Mouse (Mus musculus) liver, embryonic 14.5 days (tissue): ENCODE measurements around the gene Adgrl2. TPM values are rescaled to one million over a fixed set of nuclear protein-coding genes. Genes with fewer than 3 reads are reported as not detected.

Experiments used
- ATAC-seq: fragments of 200-750 bp; cut with Nextera tagmentation; 2 replicates; pipeline ENCODE4 v1.8.0; 2017; ENCODE audit warnings: moderate number of reproducible peaks, mild to moderate bottlenecking, moderate library complexity; ENCODE audit not compliant: insufficient read depth
- DNase-seq, 3 experiments: peaks; one replicate each; pipeline ENCODE4 v3.0.0-alpha.2; 2012 to 2013; ENCODE audit warnings: low read depth in 3 of 3, low spot score in 3 of 3
- H3K27ac ChIP-seq: fragments of 300-500 bp; sonication (generic); 2 replicates; pipeline ENCODE4 v1.5.1; 2014; ENCODE audit warnings: moderate library complexity, mild to moderate bottlenecking, control low read depth, inconsistent platforms
- H3K27me3 ChIP-seq: fragments of 300-500 bp; sonication (generic); 2 replicates; pipeline ENCODE4 v1.6.1; 2014; ENCODE audit warnings: mild to moderate bottlenecking, low read length, moderate library complexity; ENCODE audit not compliant: control insufficient read depth, insufficient read depth
- H3K36me3 ChIP-seq: fragments of 300-500 bp; sonication (generic); replicated peaks from 2 replicates; pipeline ENCODE4 v1.6.1; 2014; ENCODE audit warnings: low read depth; ENCODE audit not compliant: control insufficient read depth, insufficient read depth
- H3K4me1 ChIP-seq, 2 experiments: fragments of 200-500 bp in 1 of 2; fragments of 300-500 bp in 1 of 2; sonication (generic) in 1 of 2; replicated peaks; 2 replicates each; pipeline ENCODE4 v1.6.1; 2012 to 2014; ENCODE audit warnings: antibody characterized with exemption in 1 of 2, inconsistent platforms in 1 of 2, low read length in 1 of 2; ENCODE audit not compliant: control insufficient read depth in 2 of 2, insufficient read depth in 2 of 2
- H3K4me2 ChIP-seq: fragments of 300-500 bp; sonication (generic); 2 replicates; pipeline ENCODE4 v1.6.1; 2014; ENCODE audit warnings: low read depth, mild to moderate bottlenecking, control low read depth, moderate library complexity
- H3K4me3 ChIP-seq, 2 experiments: fragments of 200-500 bp in 1 of 2; fragments of 300-500 bp in 1 of 2; sonication (generic) in 1 of 2; 2 replicates each; pipeline ENCODE4 v1.5.1; 2012 to 2014; ENCODE audit warnings: low read depth in 2 of 2, low read length in 2 of 2, mild to moderate bottlenecking in 2 of 2, control low read depth in 1 of 2, inconsistent platforms in 1 of 2, moderate library complexity in 1 of 2; ENCODE audit not compliant: insufficient read depth in 1 of 2
- H3K9ac ChIP-seq: fragments of 300-500 bp; sonication (generic); replicated peaks from 2 replicates; pipeline ENCODE4 v1.6.1; 2014; ENCODE audit warnings: mild to moderate bottlenecking, control low read depth, moderate library complexity
- H3K9me3 ChIP-seq: fragments of 300-500 bp; sonication (generic); 2 replicates; pipeline ENCODE4 v1.6.1; 2016; ENCODE audit warnings: low read length, mixed read lengths; ENCODE audit not compliant: control insufficient read depth
- CTCF ChIP-seq: IDR thresholded peaks from 2 replicates; pipeline ENCODE4 v1.5.1; 2016; ENCODE audit warnings: antibody characterized with exemption, low read depth, control low read depth
- EP300 ChIP-seq: IDR thresholded peaks from 2 replicates; pipeline ENCODE4 v1.6.1; 2016; ENCODE audit warnings: antibody characterized with exemption, low read depth
- WGBS: fragments of 180-500 bp; shearing (Covaris S2); extraction: QIAGEN DNeasy Blood & Tissue Kit; methylation state at CpG from one replicate; pipeline ENCODE4 v1.1.7; 2014; ENCODE audit not compliant: insufficient replicate concordance; 5-methylcytosine and 5-hydroxymethylcytosine counted together
- polyA plus RNA-seq, 2 experiments: library from polyadenylated mRNA; depleted of rRNA in 1 of 2; stranded (reverse) in 1 of 2; unstranded in 1 of 2; fragments of >200 nt; fragmentation: Nextera tagmentation in 1 of 2; extraction: Ambion mirVana in 1 of 2; gene quantifications; 2 replicates each; pipeline versions ENCODE4 v1.2.1 to v1.2.3; 2012 to 2014

The Adgrl2 gene
- polyA plus RNA-seq, 2 experiments: 3.2 to 3.8 TPM

DNA sequence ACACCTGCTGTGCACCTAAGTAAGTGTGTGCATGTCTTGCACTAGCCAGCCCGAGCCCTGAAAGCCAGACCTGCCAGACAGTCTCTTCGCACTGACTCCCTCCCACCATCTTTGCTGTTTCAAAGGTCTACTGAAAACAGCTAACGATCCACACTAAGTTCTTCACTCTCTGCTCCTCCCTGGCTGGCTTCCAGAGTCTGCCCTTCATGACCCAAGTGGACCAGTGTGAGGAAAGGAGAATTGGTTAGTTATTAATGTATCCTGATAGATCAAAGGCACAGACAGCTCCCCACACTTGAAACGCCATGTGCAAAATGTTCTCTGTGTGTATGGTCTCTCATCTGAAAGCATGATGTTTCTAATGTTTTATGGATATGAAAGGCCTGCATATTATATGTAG is 103.4 kb downstream of the Adgrl2 start:
- Histone ChIP-seq H3K4me3 (no peak overlapping the region), H3K36me3 (no peaks in the 10 kb centered on the region), H3K4me2 (no peak overlapping the region), H3K27me3 (no peaks in the 10 kb centered on the region; the same call in 1 of the 2 replicates), H3K9me3 (no peaks in the 10 kb centered on the region), H3K4me1 (peaks cover 0 to 4% of the 10 kb centered on the region in 2 experiments; a peak in 2 of 4 replicates), H3K27ac (no peak overlapping the region), H3K9ac (no peak overlapping the region)
- DNase-seq: no peak
- no peak for ATAC-seq
- TF ChIP-seq EP300 (no peak), CTCF (no peak)
- WGBS: 57% methylated on average over 4 of the region's 4 CpGs

DNA sequence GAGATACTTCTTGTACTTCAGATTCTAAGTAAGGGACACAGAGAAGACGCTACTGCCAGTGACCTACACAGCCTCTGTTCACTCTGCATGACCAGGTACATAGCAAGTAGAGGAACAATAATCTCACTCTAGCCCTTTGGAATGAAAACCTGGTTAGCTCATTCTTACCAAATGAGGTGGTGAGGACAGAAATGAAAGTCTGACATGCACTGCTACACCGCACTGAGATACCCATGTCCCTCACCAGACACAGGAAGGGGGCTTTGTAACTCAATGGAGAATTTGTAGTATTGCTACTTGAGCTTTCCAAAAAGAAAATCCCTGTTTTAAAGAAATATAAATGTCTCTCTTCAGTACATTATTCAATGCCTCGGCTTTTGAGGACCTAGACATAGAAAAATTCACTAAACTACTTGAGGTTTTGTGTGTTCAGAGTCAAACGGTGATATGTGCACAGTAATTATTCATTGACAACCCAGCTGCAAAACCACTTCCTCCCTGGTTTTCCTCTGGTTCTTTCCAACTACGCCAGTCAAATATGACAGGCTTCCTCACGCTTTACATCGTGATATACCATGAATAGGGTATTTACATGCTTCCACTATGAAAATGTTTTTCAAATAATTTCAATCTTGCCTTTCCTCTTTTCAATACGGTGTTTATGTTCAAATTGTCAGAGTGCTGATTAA is 104.2 kb downstream of the Adgrl2 start:
- H3K9me3 ChIP-seq: no peaks in the 10 kb centered on the region
- ATAC-seq: no peak
- 24% methylated on average over 8 of the region's 8 CpGs for WGBS

DNA sequence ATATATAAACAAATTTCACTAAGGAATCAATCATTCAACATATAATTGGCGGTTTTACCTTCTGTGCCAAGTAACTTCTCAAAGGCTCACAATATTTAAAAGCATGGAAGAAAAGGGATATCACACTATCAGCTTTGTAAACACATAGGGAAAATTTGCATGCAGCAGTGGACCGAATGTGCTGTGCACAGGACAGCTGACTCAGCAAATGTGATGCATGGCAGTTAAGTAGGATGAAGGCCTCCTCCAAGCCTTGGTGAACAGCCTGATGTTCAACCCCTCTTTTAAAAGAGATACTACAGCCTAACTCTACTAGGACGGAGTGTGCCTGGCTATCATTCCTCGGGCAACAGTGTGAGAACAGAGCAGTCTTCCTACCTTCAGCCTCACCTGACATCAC is 105.2 kb downstream of the Adgrl2 start:
- no peak for TF ChIP-seq CTCF
- no peak for TF ChIP-seq EP300
- WGBS: 66% methylated on average over 4 of the region's 4 CpGs
- H3K36me3 ChIP-seq: no peaks in the 10 kb centered on the region

More for the DNA sequence above, 104.2 kb downstream of the Adgrl2 start:
- H3K4me1 ChIP-seq: peaks cover 0 to 4% of the 10 kb centered on the region in 2 experiments; a peak in 2 of 4 replicates
- no peaks in the 10 kb centered on the region; the same call in 1 of the 2 replicates for H3K27me3 ChIP-seq
- no peak overlapping the region for H3K4me3 ChIP-seq
- DNase-seq: no peak
- H3K27ac ChIP-seq: no peak overlapping the region
- no peaks in the 10 kb centered on the region for H3K36me3 ChIP-seq
- TF ChIP-seq EP300 (no peak), CTCF (no peak)
- no peak overlapping the region for H3K4me2 ChIP-seq
- no peak overlapping the region for H3K9ac ChIP-seq

DNA sequence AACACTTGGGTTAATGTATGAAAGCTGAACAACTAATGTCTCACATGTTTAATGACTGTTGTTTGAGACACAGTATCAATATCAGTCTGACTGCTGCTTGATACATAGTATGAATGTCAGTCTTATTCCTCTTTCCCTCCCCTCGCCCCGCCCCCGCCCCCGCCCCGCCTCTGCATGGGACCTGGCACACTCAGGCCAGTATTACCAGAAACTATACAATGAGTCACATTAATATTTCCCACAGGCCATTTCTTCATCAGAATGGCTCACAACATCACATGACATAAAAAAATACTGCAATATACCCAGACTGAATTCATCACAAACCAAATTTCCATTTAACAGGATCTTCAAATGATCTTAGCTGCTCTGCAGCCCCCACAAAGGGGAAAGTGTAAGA is 108.9 kb downstream of the Adgrl2 start:
- Histone ChIP-seq H3K4me3 (no peak overlapping the region), H3K9me3 (no peaks in the 10 kb centered on the region), H3K27ac (no peak overlapping the region), H3K4me1 (peaks cover 0 to 2% of the 10 kb centered on the region in 2 experiments; a peak in 1 of 4 replicates), H3K4me2 (no peak overlapping the region), H3K36me3 (no peaks in the 10 kb centered on the region), H3K27me3 (no peaks in the 10 kb centered on the region), H3K9ac (no peak overlapping the region)
- WGBS: 78% methylated on average over 5 of the region's 5 CpGs
- TF ChIP-seq CTCF: no peak
- no peak for TF ChIP-seq EP300
- ATAC-seq: no peak
- DNase-seq: no peak

More for the DNA sequence above, 105.2 kb downstream of the Adgrl2 start:
- Histone ChIP-seq H3K9me3 (no peaks in the 10 kb centered on the region), H3K27me3 (no peaks in the 10 kb centered on the region; the same call in 1 of the 2 replicates), H3K4me1 (peaks cover 0 to 4% of the 10 kb centered on the region in 2 experiments; a peak in 2 of 4 replicates), H3K9ac (no peak overlapping the region), H3K4me3 (no peak overlapping the region), H3K4me2 (no peak overlapping the region), H3K27ac (no peak overlapping the region)
- DNase-seq (no peak), ATAC-seq (no peak)

DNA sequence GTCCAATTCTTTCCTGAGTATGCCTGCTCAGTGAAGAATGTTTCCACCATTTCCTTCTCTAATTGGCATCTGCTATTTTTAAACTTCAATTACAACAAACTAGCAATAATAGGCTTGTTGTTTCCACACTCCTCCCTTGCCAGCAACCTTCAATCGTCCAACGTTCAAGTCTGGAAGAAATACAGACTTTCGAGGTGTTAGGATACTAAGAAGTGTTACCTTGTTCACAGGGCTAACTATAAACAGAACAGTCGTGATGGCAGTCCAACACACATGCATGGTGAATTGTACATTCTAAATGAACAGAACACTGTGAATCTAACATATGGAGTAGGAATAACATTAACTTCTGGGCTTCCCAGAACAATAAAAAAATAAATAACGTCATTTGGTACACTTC is 117.8 kb downstream of the Adgrl2 start:
- H3K4me2 ChIP-seq: no peak overlapping the region
- H3K36me3 ChIP-seq: no peaks in the 10 kb centered on the region
- no peak overlapping the region for H3K27ac ChIP-seq
- peaks cover 0 to 5% of the 10 kb centered on the region in 2 experiments; a peak in 2 of 4 replicates for H3K4me1 ChIP-seq
- H3K4me3 ChIP-seq: no peak overlapping the region
- no peak for ATAC-seq
- TF ChIP-seq CTCF (no peak), EP300 (no peak)
- 57% methylated on average over 5 of the region's 5 CpGs for WGBS
- H3K27me3 ChIP-seq: no peaks in the 10 kb centered on the region
- no peak for DNase-seq
- H3K9me3 ChIP-seq: no peaks in the 10 kb centered on the region
- H3K9ac ChIP-seq: no peak overlapping the region
